Mouse (Mus musculus): ENCODE measurements around the gene Zfp235. TPM values are rescaled to one million over a fixed set of nuclear protein-coding genes. Genes with fewer than 3 reads are reported as not detected.
A peak's percentile ranks its signal among the peaks of the same experiment; 100 is the strongest.

The Zfp235 gene
- polyA plus RNA-seq, 1 experiment from 2014 or later, result 23.6 TPM

- ATAC-seq, result no peak; the same call in 1 of the 2 replicates
- WGBS, result 11% methylated on average over 12 of the region's 12 CpGs
- peaks cover 9% of the 10 kb centered on the region for H3K36me3 ChIP-seq (ENCODE audit: control insufficient read depth, insufficient read depth, low read length)
Measured at GRCm38 (mm10) chr7:24113001-24113400, 21.0 kb upstream of the Zfp235 start.

GRCm38 (mm10) chr7:24116655-24117054 is 17.3 kb upstream of the Zfp235 start:
- H3K9ac ChIP-seq (ENCODE audit: low read depth, low read length), result no peak overlapping the region
- peaks cover 4% of the 10 kb centered on the region for H3K4me1 ChIP-seq (ENCODE audit: control insufficient read depth, insufficient read depth, low read depth, low read length)
- H3K27me3 ChIP-seq (replicated peaks; ENCODE audit: control insufficient read depth, insufficient read depth, low read length), result no peaks in the 10 kb centered on the region
- no peaks in the 10 kb centered on the region for H3K9me3 ChIP-seq (ENCODE audit: control insufficient read depth, low read length)
- 85% methylated on average over 4 of the region's 4 CpGs for WGBS
- H3K4me2 ChIP-seq (ENCODE audit: low read length), result no peak overlapping the region
- ATAC-seq, result no peak
- H3K36me3 ChIP-seq (ENCODE audit: control insufficient read depth, insufficient read depth, low read length), result no peaks in the 10 kb centered on the region
- no peak overlapping the region for H3K27ac ChIP-seq (ENCODE audit: low read depth, low read length)
- H3K4me3 ChIP-seq (ENCODE audit: low read length), result no peak overlapping the region

More at GRCm38 (mm10) chr7:24113001-24113400, 21.0 kb upstream of the Zfp235 start:
- Histone ChIP-seq H3K4me2 (ENCODE audit: low read length) (peak overlapping the region; percentile 86), H3K9me3 (ENCODE audit: control insufficient read depth, low read length) (peaks cover 9% of the 10 kb centered on the region), H3K4me1 (ENCODE audit: control insufficient read depth, insufficient read depth, low read depth, low read length) (peaks cover 4% of the 10 kb centered on the region), H3K9ac (ENCODE audit: low read depth, low read length) (peak overlapping the region; percentile 85), H3K4me3 (ENCODE audit: low read length) (peak overlapping the region; percentile 73), H3K27me3 (replicated peaks; ENCODE audit: control insufficient read depth, insufficient read depth, low read length) (no peaks in the 10 kb centered on the region), H3K27ac (ENCODE audit: low read depth, low read length) (peak overlapping the region; percentile 61)

GRCm38 (mm10) chr7:24133425-24133995 is 459 bp upstream of the Zfp235 start:
- Histone ChIP-seq H3K4me1 (ENCODE audit: control insufficient read depth, insufficient read depth, low read depth, low read length) (peaks cover 10% of the 10 kb centered on the region), H3K27ac (ENCODE audit: low read depth, low read length) (peak overlapping the region; percentile 48), H3K36me3 (ENCODE audit: control insufficient read depth, insufficient read depth, low read length) (peaks cover 19% of the 10 kb centered on the region), H3K9ac (ENCODE audit: low read depth, low read length) (peak overlapping the region; percentile 68), H3K4me3 (ENCODE audit: low read length) (peak overlapping the region; percentile 55), H3K9me3 (ENCODE audit: control insufficient read depth, low read length) (no peaks in the 10 kb centered on the region), H3K27me3 (replicated peaks; ENCODE audit: control insufficient read depth, insufficient read depth, low read length) (no peaks in the 10 kb centered on the region), H3K4me2 (ENCODE audit: low read length) (peak overlapping the region; percentile 68)
- ATAC-seq, result peak; percentile 74
- 17% methylated on average over 6 of the region's 6 CpGs for WGBS

GRCm38 (mm10) chr7:24142566-24142965 is 8.6 kb downstream of the Zfp235 start:
- peaks cover 45% of the 10 kb centered on the region for H3K36me3 ChIP-seq (ENCODE audit: control insufficient read depth, insufficient read depth, low read length)
- ATAC-seq, result no peak

GRCm38 (mm10) chr7:24153272-24153671 is 19.3 kb downstream of the Zfp235 start:
- H3K4me1 ChIP-seq (ENCODE audit: control insufficient read depth, insufficient read depth, low read depth, low read length), result no peaks in the 10 kb centered on the region
- H3K9ac ChIP-seq (ENCODE audit: low read depth, low read length), result no peak overlapping the region
- H3K36me3 ChIP-seq (ENCODE audit: control insufficient read depth, insufficient read depth, low read length), result no peaks in the 10 kb centered on the region
- no peak overlapping the region for H3K4me3 ChIP-seq (ENCODE audit: low read length)
- 24% methylated on average over 1 of the region's 1 CpGs for WGBS
- no peak overlapping the region for H3K4me2 ChIP-seq (ENCODE audit: low read length)
- H3K27ac ChIP-seq (ENCODE audit: low read depth, low read length), result no peak overlapping the region
- ATAC-seq, result no peak
- H3K27me3 ChIP-seq (replicated peaks; ENCODE audit: control insufficient read depth, insufficient read depth, low read length), result no peaks in the 10 kb centered on the region
- peaks cover under 1% of the 10 kb centered on the region; the same call in 1 of the 2 replicates for H3K9me3 ChIP-seq (ENCODE audit: control insufficient read depth, low read length)

More at GRCm38 (mm10) chr7:24142566-24142965, 8.6 kb downstream of the Zfp235 start:
- Histone ChIP-seq H3K9ac (ENCODE audit: low read depth, low read length) (no peak overlapping the region), H3K9me3 (ENCODE audit: control insufficient read depth, low read length) (peaks cover 7% of the 10 kb centered on the region; the same call in 1 of the 2 replicates), H3K27ac (ENCODE audit: low read depth, low read length) (no peak overlapping the region), H3K27me3 (replicated peaks; ENCODE audit: control insufficient read depth, insufficient read depth, low read length) (no peaks in the 10 kb centered on the region), H3K4me2 (ENCODE audit: low read length) (no peak overlapping the region), H3K4me3 (ENCODE audit: low read length) (no peak overlapping the region), H3K4me1 (ENCODE audit: control insufficient read depth, insufficient read depth, low read depth, low read length) (no peaks in the 10 kb centered on the region)
- 92% methylated on average over 6 of the region's 6 CpGs for WGBS

- H3K27me3 ChIP-seq (replicated peaks; ENCODE audit: control insufficient read depth, insufficient read depth, low read length), result no peaks in the 10 kb centered on the region
- no peaks in the 10 kb centered on the region for H3K9me3 ChIP-seq (ENCODE audit: control insufficient read depth, low read length)
- ATAC-seq, result no peak
- no peak overlapping the region for H3K9ac ChIP-seq (ENCODE audit: low read depth, low read length)
- no peak overlapping the region for H3K27ac ChIP-seq (ENCODE audit: low read depth, low read length)
- no peak overlapping the region for H3K4me3 ChIP-seq (ENCODE audit: low read length)
- no peaks in the 10 kb centered on the region; the same call in 1 of the 2 replicates for H3K4me1 ChIP-seq (ENCODE audit: control insufficient read depth, insufficient read depth, low read depth, low read length)
- H3K36me3 ChIP-seq (ENCODE audit: control insufficient read depth, insufficient read depth, low read length), result no peaks in the 10 kb centered on the region
- no peak overlapping the region for H3K4me2 ChIP-seq (ENCODE audit: low read length)
- WGBS, result 74% methylated on average over 4 of the region's 4 CpGs
Measured at GRCm38 (mm10) chr7:24172191-24172590, 38.2 kb downstream of the Zfp235 start.

GRCm38 (mm10) chr7:24174618-24175336 is 40.8 kb downstream of the Zfp235 start, which contains the start of gene Zfp114:
Gene Zfp114 (plus strand): TSS chr7:24175060.
- H3K36me3 ChIP-seq (ENCODE audit: control insufficient read depth, insufficient read depth, low read length), result no peaks in the 10 kb centered on the region
- no peaks in the 10 kb centered on the region; the same call in 1 of the 2 replicates for H3K4me1 ChIP-seq (ENCODE audit: control insufficient read depth, insufficient read depth, low read depth, low read length)
- peak within 1 kb of the TSS; percentile 78 for H3K27ac ChIP-seq (ENCODE audit: low read depth, low read length)
- ATAC-seq, result peak; percentile 95
- no peaks in the 10 kb centered on the region for H3K9me3 ChIP-seq (ENCODE audit: control insufficient read depth, low read length)
- no peaks in the 10 kb centered on the region for H3K27me3 ChIP-seq (replicated peaks; ENCODE audit: control insufficient read depth, insufficient read depth, low read length)
- peak within 1 kb of the TSS; percentile 52 for H3K4me3 ChIP-seq (ENCODE audit: low read length)
- peak within 1 kb of the TSS; percentile 63 for H3K9ac ChIP-seq (ENCODE audit: low read depth, low read length)
- WGBS, result 13% methylated on average over 23 of the region's 23 CpGs
- H3K4me2 ChIP-seq (ENCODE audit: low read length), result peak within 1 kb of the TSS; percentile 56

- Histone ChIP-seq H3K4me1 (ENCODE audit: control insufficient read depth, insufficient read depth, low read depth, low read length) (no peaks in the 10 kb centered on the region; the same call in 1 of the 2 replicates), H3K9me3 (ENCODE audit: control insufficient read depth, low read length) (no peaks in the 10 kb centered on the region), H3K27me3 (replicated peaks; ENCODE audit: control insufficient read depth, insufficient read depth, low read length) (no peaks in the 10 kb centered on the region), H3K27ac (ENCODE audit: low read depth, low read length) (peak overlapping the region; percentile 78; the same call in 1 of the 2 replicates), H3K9ac (ENCODE audit: low read depth, low read length) (peak overlapping the region; percentile 63), H3K36me3 (ENCODE audit: control insufficient read depth, insufficient read depth, low read length) (no peaks in the 10 kb centered on the region), H3K4me2 (ENCODE audit: low read length) (peak overlapping the region; percentile 56), H3K4me3 (ENCODE audit: low read length) (peak overlapping the region; percentile 52)
- ATAC-seq, result no peak
- 64% methylated on average over 6 of the region's 6 CpGs for WGBS
Measured at GRCm38 (mm10) chr7:24175337-24175711, 41.4 kb downstream of the Zfp235 start.

- no peak overlapping the region for H3K27ac ChIP-seq (ENCODE audit: low read depth, low read length)
- no peaks in the 10 kb centered on the region for H3K9me3 ChIP-seq (ENCODE audit: control insufficient read depth, low read length)
- H3K36me3 ChIP-seq (ENCODE audit: control insufficient read depth, insufficient read depth, low read length), result no peaks in the 10 kb centered on the region
- no peak overlapping the region for H3K9ac ChIP-seq (ENCODE audit: low read depth, low read length)
- no peaks in the 10 kb centered on the region for H3K27me3 ChIP-seq (replicated peaks; ENCODE audit: control insufficient read depth, insufficient read depth, low read length)
- 70% methylated on average over 1 of the region's 1 CpGs for WGBS
- H3K4me3 ChIP-seq (ENCODE audit: low read length), result no peak overlapping the region
- H3K4me2 ChIP-seq (ENCODE audit: low read length), result no peak overlapping the region
- H3K4me1 ChIP-seq (ENCODE audit: control insufficient read depth, insufficient read depth, low read depth, low read length), result no peaks in the 10 kb centered on the region
- ATAC-seq, result no peak
Measured at GRCm38 (mm10) chr7:24187611-24188010, 53.6 kb downstream of the Zfp235 start.
